Mouse (Mus musculus): Measurements from ENCODE around the gene Fxyd3. TPM values are rescaled to one million over a fixed set of nuclear protein-coding genes. Genes with fewer than 3 reads are reported as not detected.

Fxyd3 gene
- total and polyA plus RNA-seq, 2 experiments: 0.46 to 0.50 TPM

GRCm38 (mm10) chr7:31067836-31068235 lies 8.7 kb downstream of the Fxyd3 start:
- Histone ChIP-seq H3K4me3 (ENCODE audit: insufficient read depth, low read depth, low read length) (no peak overlapping the region), H3K27me3 (ENCODE audit: control insufficient read depth, insufficient read depth, low read length) (no peaks in the 10 kb centered on the region), H3K79me2 (ENCODE audit: control insufficient read depth, insufficient read depth, low read length) (no peaks in the 10 kb centered on the region), H3K36me3 (ENCODE audit: control insufficient read depth, insufficient read depth, low read length) (no peaks in the 10 kb centered on the region), H3K9ac (ENCODE audit: low read depth, low read length) (no peak overlapping the region), H3K27ac (replicated peaks; ENCODE audit: insufficient read depth, low read depth, low read length) (no peak overlapping the region), H3K4me1 (ENCODE audit: control insufficient read depth, insufficient read depth, low read length) (no peaks in the 10 kb centered on the region)
- TF ChIP-seq POLR2A (IDR thresholded peaks at IDR 0.05; ENCODE audit: extremely low read depth, insufficient read depth, low read length) (no peak), CTCF (IDR thresholded peaks at IDR 0.05; ENCODE audit: low read depth, low read length) (no peak)
- 54% methylated on average over 5 of the region's 5 CpGs for WGBS
- no peak for DNase-seq (ENCODE audit: extremely low read depth, low read depth, low spot score)

- Histone ChIP-seq H3K36me3 (ENCODE audit: control insufficient read depth, insufficient read depth, low read length) (no peaks in the 10 kb centered on the region), H3K9ac (ENCODE audit: low read depth, low read length) (no peak overlapping the region), H3K27ac (replicated peaks; ENCODE audit: insufficient read depth, low read depth, low read length) (no peak overlapping the region), H3K4me3 (ENCODE audit: insufficient read depth, low read depth, low read length) (no peak overlapping the region), H3K27me3 (ENCODE audit: control insufficient read depth, insufficient read depth, low read length) (no peaks in the 10 kb centered on the region), H3K4me1 (ENCODE audit: control insufficient read depth, insufficient read depth, low read length) (peaks cover 6% of the 10 kb centered on the region), H3K79me2 (ENCODE audit: control insufficient read depth, insufficient read depth, low read length) (no peaks in the 10 kb centered on the region)
- DNase-seq (ENCODE audit: extremely low read depth, low read depth, low spot score): no peak
- 85% methylated on average over 12 of the region's 12 CpGs for WGBS
- TF ChIP-seq POLR2A (IDR thresholded peaks at IDR 0.05; ENCODE audit: extremely low read depth, insufficient read depth, low read length) (no peak), CTCF (IDR thresholded peaks at IDR 0.05; ENCODE audit: low read depth, low read length) (no peak)
Observed at GRCm38 (mm10) chr7:31063074-31063560, 13.4 kb downstream of the Fxyd3 start.

GRCm38 (mm10) chr7:31060621-31061010 lies 15.9 kb downstream of the Fxyd3 start:
- H3K36me3 ChIP-seq (ENCODE audit: control insufficient read depth, insufficient read depth, low read length): no peaks in the 10 kb centered on the region
- DNase-seq (ENCODE audit: extremely low read depth, low read depth, low spot score): no peak
- H3K79me2 ChIP-seq (ENCODE audit: control insufficient read depth, insufficient read depth, low read length): no peaks in the 10 kb centered on the region
- H3K4me3 ChIP-seq (ENCODE audit: insufficient read depth, low read depth, low read length): no peak overlapping the region
- H3K9ac ChIP-seq (ENCODE audit: low read depth, low read length): no peak overlapping the region
- peaks cover 22% of the 10 kb centered on the region for H3K4me1 ChIP-seq (ENCODE audit: control insufficient read depth, insufficient read depth, low read length)
- 91% methylated on average over 7 of the region's 7 CpGs for WGBS
- no peak overlapping the region for H3K27ac ChIP-seq (replicated peaks; ENCODE audit: insufficient read depth, low read depth, low read length)
- TF ChIP-seq CTCF (IDR thresholded peaks at IDR 0.05; ENCODE audit: low read depth, low read length) (no peak), POLR2A (IDR thresholded peaks at IDR 0.05; ENCODE audit: extremely low read depth, insufficient read depth, low read length) (no peak)
- no peaks in the 10 kb centered on the region for H3K27me3 ChIP-seq (ENCODE audit: control insufficient read depth, insufficient read depth, low read length)

GRCm38 (mm10) chr7:31059919-31060620 lies 16.4 kb downstream of the Fxyd3 start:
- TF ChIP-seq POLR2A (IDR thresholded peaks at IDR 0.05; ENCODE audit: extremely low read depth, insufficient read depth, low read length) (no peak), CTCF (IDR thresholded peaks at IDR 0.05; ENCODE audit: low read depth, low read length) (no peak)
- Histone ChIP-seq H3K9ac (ENCODE audit: low read depth, low read length) (no peak overlapping the region), H3K4me3 (ENCODE audit: insufficient read depth, low read depth, low read length) (no peak overlapping the region), H3K4me1 (ENCODE audit: control insufficient read depth, insufficient read depth, low read length) (peaks cover 22% of the 10 kb centered on the region), H3K27ac (replicated peaks; ENCODE audit: insufficient read depth, low read depth, low read length) (no peak overlapping the region), H3K36me3 (ENCODE audit: control insufficient read depth, insufficient read depth, low read length) (no peaks in the 10 kb centered on the region), H3K27me3 (ENCODE audit: control insufficient read depth, insufficient read depth, low read length) (no peaks in the 10 kb centered on the region), H3K79me2 (ENCODE audit: control insufficient read depth, insufficient read depth, low read length) (no peaks in the 10 kb centered on the region)
- 88% methylated on average over 11 of the region's 11 CpGs for WGBS
- no peak for DNase-seq (ENCODE audit: extremely low read depth, low read depth, low spot score)

GRCm38 (mm10) chr7:31059108-31059507 lies 17.4 kb downstream of the Fxyd3 start, which contains the start of gene Lgi4:
Gene Lgi4 (plus strand): TSS chr7:31059342.
- WGBS: 0% methylated on average over 2 of the region's 2 CpGs
- H3K27ac ChIP-seq (replicated peaks; ENCODE audit: insufficient read depth, low read depth, low read length): peak within 1 kb of the TSS; percentile 98
- no peaks in the 10 kb centered on the region for H3K27me3 ChIP-seq (ENCODE audit: control insufficient read depth, insufficient read depth, low read length)
- peak; percentile 34 for DNase-seq (ENCODE audit: extremely low read depth, low read depth, low spot score)
- no peak within 1 kb of the TSS for H3K4me3 ChIP-seq (ENCODE audit: insufficient read depth, low read depth, low read length)
- no peaks in the 10 kb centered on the region for H3K36me3 ChIP-seq (ENCODE audit: control insufficient read depth, insufficient read depth, low read length)
- peak; percentile 98 for TF ChIP-seq CTCF (IDR thresholded peaks at IDR 0.05; ENCODE audit: low read depth, low read length)
- TF ChIP-seq POLR2A (IDR thresholded peaks at IDR 0.05; ENCODE audit: extremely low read depth, insufficient read depth, low read length): no peak
- H3K79me2 ChIP-seq (ENCODE audit: control insufficient read depth, insufficient read depth, low read length): 0 out of 2 replicates have a peak, but pooled peaks cover 2% of the 10 kb centered on the region
- H3K4me1 ChIP-seq (ENCODE audit: control insufficient read depth, insufficient read depth, low read length): peaks cover 22% of the 10 kb centered on the region
- H3K9ac ChIP-seq (ENCODE audit: low read depth, low read length): peak within 1 kb of the TSS; percentile 45

GRCm38 (mm10) chr7:31058211-31058610 lies 18.3 kb downstream of the Fxyd3 start:
- H3K4me1 ChIP-seq (ENCODE audit: control insufficient read depth, insufficient read depth, low read length): peaks cover 30% of the 10 kb centered on the region
- peak; percentile 76 for DNase-seq (ENCODE audit: extremely low read depth, low read depth, low spot score)

More at GRCm38 (mm10) chr7:31058211-31058610, 18.3 kb downstream of the Fxyd3 start:
- 0 out of 2 replicates have a peak, but pooled peaks cover 2% of the 10 kb centered on the region for H3K79me2 ChIP-seq (ENCODE audit: control insufficient read depth, insufficient read depth, low read length)
- H3K4me3 ChIP-seq (ENCODE audit: insufficient read depth, low read depth, low read length): no peak overlapping the region
- 28% methylated on average over 6 of the region's 6 CpGs for WGBS
- H3K27me3 ChIP-seq (ENCODE audit: control insufficient read depth, insufficient read depth, low read length): no peaks in the 10 kb centered on the region
- H3K9ac ChIP-seq (ENCODE audit: low read depth, low read length): peak overlapping the region; percentile 45
- H3K27ac ChIP-seq (replicated peaks; ENCODE audit: insufficient read depth, low read depth, low read length): peak overlapping the region; percentile 98
- H3K36me3 ChIP-seq (ENCODE audit: control insufficient read depth, insufficient read depth, low read length): no peaks in the 10 kb centered on the region; the same call in 1 of the 2 replicates
- TF ChIP-seq CTCF (IDR thresholded peaks at IDR 0.05; ENCODE audit: low read depth, low read length): no peak
- TF ChIP-seq POLR2A (IDR thresholded peaks at IDR 0.05; ENCODE audit: extremely low read depth, insufficient read depth, low read length): no peak

Data from liver, adult 2 months (tissue).